Mouse (Mus musculus) heart, postnatal 25 days (tissue): ENCODE data around the gene Ppfia3. TPM values are rescaled to one million over a fixed set of nuclear protein-coding genes. Genes with fewer than 3 reads are reported as not detected.
A peak's percentile ranks its signal among the peaks of the same experiment; 100 is the strongest.

Experiments used
- DNase-seq: peaks from one replicate; pipeline ENCODE4 v3.0.0; 2022; ENCODE audit warnings: low spot score
- intact Hi-C: fragments of 180-260 bp; cut with DNase I; formaldehyde crosslinking; loops from one replicate; pipeline ENCODE4 v1.15.1; 2025
- total RNA-seq, 2 experiments: library from RNA; stranded (reverse); gene quantifications; 2 replicates each; pipeline ENCODE4 v1.2.3; 2021

The Ppfia3 gene
- total RNA-seq, 2 experiments from 2014 or later: 0.18 to 0.25 TPM

GRCm38 (mm10) chr7:45395578-45396336, 28.9 kb upstream of the Ppfia3 start, which contains the start of gene Snrnp70:
Gene Snrnp70 (minus strand): TSS chr7:45395742.
- peak; percentile 100 for DNase-seq
- intact Hi-C loops: loop anchor here (2.0 to 5.0 kb wide), 3 partner anchors 25 to 87 kb away; partner anchors contain the start of genes Gys1 and Lin7b

- intact Hi-C loops: loop anchor here (2.0 to 5.0 kb wide), 2 partner anchors 24 to 37 kb away; partner anchors contain the start of genes Gys1 and Lin7b
- no peak for DNase-seq
Observed at GRCm38 (mm10) chr7:45395129-45395541, 28.3 kb upstream of the Ppfia3 start.

DNA sequence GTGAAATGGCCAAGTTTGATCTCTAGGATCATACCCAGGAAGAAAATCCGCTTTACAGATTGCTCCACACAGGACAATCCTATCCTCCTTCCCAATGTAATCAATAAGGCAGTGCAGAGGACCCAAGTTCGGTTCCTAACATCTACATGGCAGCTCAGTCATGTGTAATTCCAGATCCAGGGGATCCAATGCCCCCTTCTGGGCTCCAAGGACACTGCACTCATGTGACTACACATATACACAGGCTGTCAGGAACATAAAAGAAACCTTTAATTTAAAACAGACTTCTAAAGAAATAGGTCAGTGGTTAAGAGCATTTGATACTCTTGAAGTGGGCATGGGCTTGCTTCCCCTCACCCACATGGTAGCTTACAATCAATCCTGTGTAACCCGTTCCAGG, 19.3 kb upstream of the Ppfia3 start:
- intact Hi-C loops: no loop called here
- no peak for DNase-seq

- no peak for DNase-seq
- intact Hi-C loops: no loop called here
Observed at GRCm38 (mm10) chr7:45376057-45376456, 9.2 kb upstream of the Ppfia3 start.

DNA sequence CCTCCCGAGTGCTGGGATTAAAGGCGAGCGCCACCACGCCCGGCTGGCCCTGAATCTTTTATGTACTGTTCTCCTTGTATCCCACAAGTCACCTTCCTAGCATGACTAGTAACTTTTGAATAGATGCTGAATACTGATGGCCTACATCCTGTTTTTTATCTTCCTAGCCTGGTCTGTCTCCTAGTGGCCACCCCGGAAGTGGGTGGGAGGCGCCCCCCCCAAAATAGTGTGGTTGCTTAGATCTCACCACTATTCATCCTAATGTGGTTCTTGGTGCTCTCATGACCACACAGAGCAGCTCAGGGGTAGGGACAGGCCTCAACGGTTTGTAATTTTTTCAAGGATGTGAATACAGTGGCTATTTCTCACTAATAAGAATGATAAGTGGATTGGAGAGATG, 7.8 kb upstream of the Ppfia3 start:
- DNase-seq: no peak
- intact Hi-C loops: no loop called here

GRCm38 (mm10) chr7:45372371-45372770, 5.6 kb upstream of the Ppfia3 start:
- no peak for DNase-seq
- intact Hi-C loops: no loop called here

DNA sequence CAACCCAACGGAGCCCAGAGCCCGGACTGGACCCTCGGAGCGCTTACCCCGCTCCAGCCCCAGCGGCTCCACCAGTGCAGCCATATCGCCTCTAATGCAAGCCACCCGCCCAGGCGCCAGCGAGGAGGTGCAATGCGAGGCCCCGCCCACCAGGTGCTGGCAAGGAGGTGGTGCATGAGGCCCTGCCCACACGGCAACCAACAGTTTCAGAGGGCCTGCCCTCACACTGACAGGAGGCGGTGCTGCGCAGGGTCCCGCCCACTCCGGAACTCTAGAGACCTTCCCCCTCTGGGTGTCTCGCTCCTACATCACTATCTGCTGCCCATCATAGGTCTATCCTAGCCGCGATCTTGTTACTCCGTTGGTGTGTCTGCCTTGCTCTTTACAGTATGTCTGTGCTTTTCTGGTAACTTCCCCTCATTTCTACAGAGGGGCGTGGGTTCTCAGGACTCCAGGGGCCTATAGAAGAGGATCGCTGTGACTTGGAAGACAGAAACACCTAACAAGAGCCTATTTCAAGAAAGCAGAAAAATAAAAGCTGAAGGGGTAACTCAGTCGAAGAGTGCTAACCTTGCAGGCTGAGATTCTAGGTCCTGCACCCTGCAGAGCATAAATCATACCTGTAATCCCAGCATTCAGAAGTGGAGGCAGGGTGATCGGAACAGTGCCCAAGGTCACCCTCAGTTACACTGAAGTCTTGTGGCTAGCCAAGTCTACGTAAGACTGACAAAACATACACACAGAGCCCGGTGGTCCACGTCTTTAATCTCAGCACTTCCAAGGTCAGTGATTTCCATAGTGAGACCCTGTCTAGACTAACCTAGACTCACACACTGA, 3.9 kb upstream of the Ppfia3 start, which contains the start of gene Lin7b:
TSS of gene Lin7b (minus strand) at position 109 of the 837 bp plus-strand sequence.
- intact Hi-C loops: loop anchor here (2.0 kb wide), 1 partner anchor 24 kb away; the partner anchor contains the start of gene Snrnp70
- DNase-seq: peak; percentile 70

DNA sequence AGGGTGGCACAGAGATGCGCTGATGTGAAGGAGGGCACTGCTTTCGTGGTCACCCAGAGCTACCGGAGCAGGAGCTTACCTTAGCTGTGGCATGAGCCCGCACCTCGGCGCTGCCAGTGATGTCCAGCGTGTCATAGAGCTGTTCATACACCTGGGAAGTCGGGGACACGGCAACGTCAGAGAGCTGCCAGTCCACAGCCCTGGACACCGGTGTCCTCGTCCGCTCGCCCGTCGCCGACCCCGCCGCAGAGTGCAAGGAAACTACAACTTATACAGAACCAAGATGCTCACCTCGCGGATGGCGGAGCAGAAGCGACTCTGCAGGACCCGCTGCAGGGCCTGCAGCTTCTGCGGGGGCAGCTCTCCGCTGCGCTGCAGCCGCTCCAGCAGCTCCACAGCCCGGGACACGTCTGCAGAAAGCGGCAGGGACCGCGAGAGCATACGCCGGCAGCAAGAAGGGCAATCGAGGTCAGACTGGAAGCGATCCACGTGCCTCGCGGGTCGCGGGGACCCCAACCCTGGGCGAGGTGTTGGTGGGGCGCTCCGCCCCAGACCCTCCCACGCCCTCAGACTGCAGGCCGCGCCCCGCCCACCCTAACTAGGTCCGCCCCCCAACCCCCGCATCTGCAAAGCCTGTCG, 3.1 kb upstream of the Ppfia3 start:
- DNase-seq: no peak
- intact Hi-C loops: loop anchor here (2.0 kb wide), 2 partner anchors 25 to 69 kb away; partner anchors contain the start of gene Snrnp70

GRCm38 (mm10) chr7:45369022-45369745, 2.4 kb upstream of the Ppfia3 start:
- intact Hi-C loops: loop anchor here (2.0 kb wide), 1 partner anchor 68 kb away; no protein-coding TSS in a partner anchor
- DNase-seq: no peak

GRCm38 (mm10) chr7:45368178-45368577, 1.4 kb upstream of the Ppfia3 start:
- no peak for DNase-seq
- intact Hi-C loops: loop anchor here (2.0 kb wide), 1 partner anchor 67 kb away; no protein-coding TSS in a partner anchor

DNA sequence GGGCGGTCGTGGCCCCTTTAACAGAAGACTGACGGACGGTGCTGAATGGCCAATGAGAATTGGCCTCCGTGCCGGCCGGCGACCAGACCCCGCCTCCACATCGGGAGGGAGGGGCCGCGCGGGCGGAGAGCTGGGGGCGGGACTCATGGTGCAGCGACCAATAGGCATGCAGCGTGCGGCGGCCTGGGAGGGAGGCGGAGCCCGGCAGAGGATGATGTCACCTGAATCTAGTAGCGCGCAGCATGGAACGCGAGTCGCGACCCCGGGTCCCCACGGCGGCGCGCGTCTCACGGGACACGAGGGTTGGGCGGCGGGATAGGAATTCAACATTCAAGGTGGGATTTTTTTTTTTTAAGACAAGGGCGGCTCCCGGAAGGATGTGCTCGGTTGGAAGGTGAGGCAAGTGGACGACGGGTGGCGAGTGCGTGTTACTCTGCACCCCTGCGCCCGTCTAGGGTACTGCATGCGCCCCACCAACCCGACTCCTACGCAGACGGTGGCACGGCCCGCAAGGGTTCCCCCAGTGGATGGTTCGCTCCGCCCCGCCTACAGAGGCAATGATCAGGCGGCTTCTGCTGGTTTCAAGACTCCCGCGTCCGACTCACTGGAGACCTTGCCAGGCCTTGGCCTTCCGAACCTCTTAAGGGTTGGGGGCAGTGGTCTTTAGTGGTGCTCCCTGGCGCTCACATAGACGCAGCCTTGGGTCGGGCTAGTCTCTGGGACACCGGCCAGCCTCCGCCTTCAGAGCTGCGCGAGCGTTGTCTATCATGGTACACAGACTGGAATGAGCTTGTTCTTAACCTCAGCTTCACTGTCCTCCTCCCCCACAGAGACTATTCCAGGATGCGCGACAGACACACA, 431 bp upstream of the Ppfia3 start:
- DNase-seq: peak; percentile 94
- intact Hi-C loops: loop anchor here (2.0 kb wide), 1 partner anchor 34 kb away; the partner anchor contains the start of gene Trpm4

GRCm38 (mm10) chr7:45365742-45366651, 822 bp downstream of the Ppfia3 start:
- intact Hi-C loops: loop anchor here (2.0 kb wide), 1 partner anchor 33 kb away; the partner anchor contains the start of gene Trpm4
- DNase-seq: no peak

DNA sequence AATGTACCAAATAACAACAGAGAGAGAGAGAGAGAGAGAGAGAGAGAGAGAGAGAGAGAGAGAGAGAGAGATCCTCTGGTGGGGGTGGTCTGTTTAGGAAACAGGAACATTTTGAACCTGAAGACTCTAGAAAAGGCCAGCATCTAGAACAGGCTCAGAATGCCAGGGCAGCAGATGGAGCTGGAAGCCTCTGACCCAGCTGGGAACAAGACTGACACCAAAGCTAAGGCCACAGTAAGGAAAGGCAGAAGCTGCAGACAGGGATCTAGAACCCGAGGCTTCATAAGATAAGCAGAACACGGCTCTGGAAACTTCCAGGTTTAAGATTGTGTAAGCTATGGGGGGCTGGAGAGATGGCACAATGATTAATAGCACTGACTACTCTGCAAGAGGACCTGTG, 2.8 kb downstream of the Ppfia3 start:
- no peak for DNase-seq
- intact Hi-C loops: no loop called here

- intact Hi-C loops: no loop called here
- DNase-seq: no peak
Observed at GRCm38 (mm10) chr7:45362801-45363200, 4.0 kb downstream of the Ppfia3 start.

- intact Hi-C loops: no loop called here
- DNase-seq: no peak
Observed at GRCm38 (mm10) chr7:45361243-45361804, 5.5 kb downstream of the Ppfia3 start.

GRCm38 (mm10) chr7:45360404-45361125, 6.3 kb downstream of the Ppfia3 start:
- intact Hi-C loops: no loop called here
- DNase-seq: no peak
